Mouse (Mus musculus): ENCODE measurements around the gene Inf2. TPM values are rescaled to one million over a fixed set of nuclear protein-coding genes. Genes with fewer than 3 reads are reported as not detected.

Inf2 gene
- polyA plus RNA-seq, 1 experiment from 2014 or later: 4.3 TPM

DNA sequence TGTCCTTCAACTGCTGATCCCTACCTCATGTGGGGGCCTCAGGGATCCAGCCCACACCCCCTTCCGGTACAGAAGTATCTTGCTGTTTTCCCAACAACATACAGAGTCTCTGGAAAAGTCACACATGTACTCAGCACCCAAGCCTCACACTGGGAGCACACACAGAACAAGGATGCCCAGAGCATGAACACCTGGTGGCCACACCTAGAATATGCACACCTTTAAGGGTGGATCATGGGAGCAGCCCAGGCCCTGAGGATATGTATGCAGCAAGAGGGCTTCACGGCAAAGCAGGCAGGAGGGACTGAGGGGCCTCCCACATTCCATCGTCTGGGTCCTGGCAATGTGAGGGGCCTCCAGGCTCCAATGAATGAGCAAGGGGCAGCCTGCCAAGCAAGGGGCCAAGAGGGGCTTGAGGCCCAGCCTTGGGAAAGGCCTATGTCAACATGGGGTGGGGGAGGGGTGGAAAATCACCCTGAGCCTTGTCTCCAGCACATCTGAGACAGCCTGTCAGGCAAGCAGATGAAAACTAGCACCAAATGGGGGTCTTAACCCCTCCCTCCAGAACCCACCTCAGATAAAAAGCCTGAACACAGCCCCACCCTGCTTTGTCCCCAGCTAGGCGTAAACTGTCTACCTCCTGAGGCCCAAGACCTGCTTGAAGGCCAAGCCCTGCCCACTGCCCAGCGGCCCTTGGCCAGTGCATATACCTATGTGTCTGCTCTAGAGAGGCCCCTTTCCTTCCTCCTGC is 72.2 kb downstream of the Inf2 start:
- peak; percentile 92 for DNase-seq (ENCODE audit: low spot score)
- peak overlapping the region; percentile 34 for H3K4me2 ChIP-seq (ENCODE audit: low read length)
- H3K36me3 ChIP-seq (ENCODE audit: control insufficient read depth, insufficient read depth, low read length): peaks cover 86% of the 10 kb centered on the region
- no peaks in the 10 kb centered on the region for H3K9me3 ChIP-seq (ENCODE audit: control insufficient read depth, low read length)
- H3K4me3 ChIP-seq (ENCODE audit: low read depth, low read length): no peak overlapping the region
- peaks cover 46% of the 10 kb centered on the region for H3K4me1 ChIP-seq (replicated peaks; ENCODE audit: control insufficient read depth, insufficient read depth, low read length)
- no peaks in the 10 kb centered on the region for H3K27me3 ChIP-seq (replicated peaks; ENCODE audit: control insufficient read depth, insufficient read depth, low read length)
- peak overlapping the region; percentile 88 for H3K27ac ChIP-seq (ENCODE audit: low read depth)
- ATAC-seq (replicated peaks; ENCODE audit: low FRiP score, low TSS enrichment, low read depth): peak; percentile 84
- WGBS: 20% methylated on average over 5 of the region's 5 CpGs
- H3K9ac ChIP-seq (ENCODE audit: low read length): peak overlapping the region; percentile 34

DNA sequence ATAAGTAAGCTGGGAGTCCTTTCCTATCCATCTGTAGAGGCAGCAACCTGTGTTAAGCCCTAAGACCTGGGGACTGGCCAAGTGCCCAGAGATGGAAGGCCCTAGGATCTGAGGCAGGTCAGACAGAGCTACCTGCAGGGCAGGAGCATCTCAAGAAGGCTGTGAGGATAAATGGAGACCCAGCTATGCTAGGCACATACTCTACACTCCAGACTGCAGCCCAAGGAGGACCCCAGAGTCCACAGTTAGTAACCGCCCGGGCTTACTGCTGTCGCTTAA is 72.7 kb downstream of the Inf2 start:
- peaks cover 86% of the 10 kb centered on the region for H3K36me3 ChIP-seq (ENCODE audit: control insufficient read depth, insufficient read depth, low read length)
- peak overlapping the region; percentile 88 for H3K27ac ChIP-seq (ENCODE audit: low read depth)
- H3K27me3 ChIP-seq (replicated peaks; ENCODE audit: control insufficient read depth, insufficient read depth, low read length): no peaks in the 10 kb centered on the region
- WGBS: 89% methylated on average over 3 of the region's 3 CpGs
- H3K9me3 ChIP-seq (ENCODE audit: control insufficient read depth, low read length): no peaks in the 10 kb centered on the region
- peak overlapping the region; percentile 34 for H3K4me2 ChIP-seq (ENCODE audit: low read length)
- H3K9ac ChIP-seq (ENCODE audit: low read length): peak overlapping the region; percentile 34
- H3K4me3 ChIP-seq (ENCODE audit: low read depth, low read length): no peak overlapping the region
- H3K4me1 ChIP-seq (replicated peaks; ENCODE audit: control insufficient read depth, insufficient read depth, low read length): peaks cover 51% of the 10 kb centered on the region
- DNase-seq (ENCODE audit: low spot score) (no peak), ATAC-seq (replicated peaks; ENCODE audit: low FRiP score, low TSS enrichment, low read depth) (no peak)

- Histone ChIP-seq H3K4me2 (ENCODE audit: low read length) (no peak overlapping the region), H3K9ac (ENCODE audit: low read length) (0 out of 2 replicates have a peak overlapping the region, but pooled peaks have one; percentile 7), H3K4me1 (replicated peaks; ENCODE audit: control insufficient read depth, insufficient read depth, low read length) (peaks cover 51% of the 10 kb centered on the region), H3K9me3 (ENCODE audit: control insufficient read depth, low read length) (no peaks in the 10 kb centered on the region), H3K27ac (ENCODE audit: low read depth) (peak overlapping the region; percentile 88), H3K4me3 (ENCODE audit: low read depth, low read length) (no peak overlapping the region), H3K27me3 (replicated peaks; ENCODE audit: control insufficient read depth, insufficient read depth, low read length) (no peaks in the 10 kb centered on the region), H3K36me3 (ENCODE audit: control insufficient read depth, insufficient read depth, low read length) (peaks cover 85% of the 10 kb centered on the region)
- no peak for ATAC-seq (replicated peaks; ENCODE audit: low FRiP score, low TSS enrichment, low read depth)
- WGBS: 84% methylated on average over 9 of the region's 9 CpGs
- DNase-seq (ENCODE audit: low spot score): no peak
Measured at GRCm38 (mm10) chr12:112661851-112662250, 73.3 kb downstream of the Inf2 start.

- no peak overlapping the region for H3K27ac ChIP-seq (ENCODE audit: low read depth)
Measured at GRCm38 (mm10) chr12:112663303-112663702, 74.7 kb downstream of the Inf2 start.

GRCm38 (mm10) chr12:112663716-112664115 is 75.1 kb downstream of the Inf2 start:
- H3K36me3 ChIP-seq (ENCODE audit: control insufficient read depth, insufficient read depth, low read length): peaks cover 85% of the 10 kb centered on the region
- no peak for ATAC-seq (replicated peaks; ENCODE audit: low FRiP score, low TSS enrichment, low read depth)

More at GRCm38 (mm10) chr12:112663303-112663702, 74.7 kb downstream of the Inf2 start:
- WGBS: 87% methylated on average over 11 of the region's 11 CpGs
- H3K36me3 ChIP-seq (ENCODE audit: control insufficient read depth, insufficient read depth, low read length): peaks cover 85% of the 10 kb centered on the region
- H3K9ac ChIP-seq (ENCODE audit: low read length): no peak overlapping the region
- ATAC-seq (replicated peaks; ENCODE audit: low FRiP score, low TSS enrichment, low read depth) (no peak), DNase-seq (ENCODE audit: low spot score) (no peak)
- no peaks in the 10 kb centered on the region for H3K27me3 ChIP-seq (replicated peaks; ENCODE audit: control insufficient read depth, insufficient read depth, low read length)
- H3K4me3 ChIP-seq (ENCODE audit: low read depth, low read length): no peak overlapping the region
- no peak overlapping the region for H3K4me2 ChIP-seq (ENCODE audit: low read length)
- H3K4me1 ChIP-seq (replicated peaks; ENCODE audit: control insufficient read depth, insufficient read depth, low read length): peaks cover 51% of the 10 kb centered on the region
- H3K9me3 ChIP-seq (ENCODE audit: control insufficient read depth, low read length): no peaks in the 10 kb centered on the region

DNA sequence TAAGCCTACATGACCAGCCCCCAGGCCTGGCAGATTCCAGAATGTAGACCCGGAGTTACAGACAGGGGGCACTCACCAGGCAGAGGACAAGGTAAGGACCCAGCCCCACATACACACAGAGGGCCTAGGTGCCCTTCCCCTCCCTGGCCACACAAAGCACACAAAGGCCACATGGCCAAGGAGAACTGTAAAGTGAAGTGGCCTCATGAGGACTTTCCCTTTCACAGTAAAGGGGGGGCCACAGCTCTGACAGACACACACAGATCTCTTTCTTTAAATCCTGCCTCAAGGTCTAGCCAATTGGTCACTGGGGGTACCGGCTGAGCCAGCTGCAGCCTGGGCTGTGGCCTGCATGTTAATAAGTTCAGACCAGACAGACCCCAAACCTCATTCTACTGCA is 75.5 kb downstream of the Inf2 start:
- Histone ChIP-seq H3K27me3 (replicated peaks; ENCODE audit: control insufficient read depth, insufficient read depth, low read length) (no peaks in the 10 kb centered on the region), H3K9ac (ENCODE audit: low read length) (no peak overlapping the region), H3K9me3 (ENCODE audit: control insufficient read depth, low read length) (no peaks in the 10 kb centered on the region), H3K36me3 (ENCODE audit: control insufficient read depth, insufficient read depth, low read length) (peaks cover 85% of the 10 kb centered on the region), H3K27ac (ENCODE audit: low read depth) (no peak overlapping the region; the same call in 1 of the 2 replicates), H3K4me1 (replicated peaks; ENCODE audit: control insufficient read depth, insufficient read depth, low read length) (peaks cover 51% of the 10 kb centered on the region), H3K4me2 (ENCODE audit: low read length) (no peak overlapping the region), H3K4me3 (ENCODE audit: low read depth, low read length) (no peak overlapping the region)
- no peak for DNase-seq (ENCODE audit: low spot score)
- 53% methylated on average over 2 of the region's 2 CpGs for WGBS
- ATAC-seq (replicated peaks; ENCODE audit: low FRiP score, low TSS enrichment, low read depth): no peak

More at GRCm38 (mm10) chr12:112663716-112664115, 75.1 kb downstream of the Inf2 start:
- Histone ChIP-seq H3K4me1 (replicated peaks; ENCODE audit: control insufficient read depth, insufficient read depth, low read length) (peaks cover 51% of the 10 kb centered on the region), H3K4me3 (ENCODE audit: low read depth, low read length) (no peak overlapping the region), H3K27me3 (replicated peaks; ENCODE audit: control insufficient read depth, insufficient read depth, low read length) (no peaks in the 10 kb centered on the region), H3K4me2 (ENCODE audit: low read length) (no peak overlapping the region), H3K9ac (ENCODE audit: low read length) (no peak overlapping the region), H3K27ac (ENCODE audit: low read depth) (no peak overlapping the region; the same call in 1 of the 2 replicates), H3K9me3 (ENCODE audit: control insufficient read depth, low read length) (no peaks in the 10 kb centered on the region)
- DNase-seq (ENCODE audit: low spot score): no peak
- WGBS: 87% methylated on average over 12 of the region's 12 CpGs

GRCm38 (mm10) chr12:112664656-112665055 is 76.1 kb downstream of the Inf2 start:
- no peaks in the 10 kb centered on the region for H3K27me3 ChIP-seq (replicated peaks; ENCODE audit: control insufficient read depth, insufficient read depth, low read length)
- H3K4me1 ChIP-seq (replicated peaks; ENCODE audit: control insufficient read depth, insufficient read depth, low read length): peaks cover 51% of the 10 kb centered on the region
- DNase-seq (ENCODE audit: low spot score) (no peak), ATAC-seq (replicated peaks; ENCODE audit: low FRiP score, low TSS enrichment, low read depth) (no peak)
- H3K4me2 ChIP-seq (ENCODE audit: low read length): no peak overlapping the region
- 39% methylated on average over 5 of the region's 5 CpGs for WGBS
- no peak overlapping the region for H3K27ac ChIP-seq (ENCODE audit: low read depth)
- no peak overlapping the region for H3K9ac ChIP-seq (ENCODE audit: low read length)
- peaks cover 85% of the 10 kb centered on the region for H3K36me3 ChIP-seq (ENCODE audit: control insufficient read depth, insufficient read depth, low read length)
- no peak overlapping the region for H3K4me3 ChIP-seq (ENCODE audit: low read depth, low read length)
- H3K9me3 ChIP-seq (ENCODE audit: control insufficient read depth, low read length): no peaks in the 10 kb centered on the region

All from intestine, embryonic 14.5 days (tissue).